Mouse (Mus musculus): ENCODE results near the gene Fgd3.

Gene Fgd3

DNA sequence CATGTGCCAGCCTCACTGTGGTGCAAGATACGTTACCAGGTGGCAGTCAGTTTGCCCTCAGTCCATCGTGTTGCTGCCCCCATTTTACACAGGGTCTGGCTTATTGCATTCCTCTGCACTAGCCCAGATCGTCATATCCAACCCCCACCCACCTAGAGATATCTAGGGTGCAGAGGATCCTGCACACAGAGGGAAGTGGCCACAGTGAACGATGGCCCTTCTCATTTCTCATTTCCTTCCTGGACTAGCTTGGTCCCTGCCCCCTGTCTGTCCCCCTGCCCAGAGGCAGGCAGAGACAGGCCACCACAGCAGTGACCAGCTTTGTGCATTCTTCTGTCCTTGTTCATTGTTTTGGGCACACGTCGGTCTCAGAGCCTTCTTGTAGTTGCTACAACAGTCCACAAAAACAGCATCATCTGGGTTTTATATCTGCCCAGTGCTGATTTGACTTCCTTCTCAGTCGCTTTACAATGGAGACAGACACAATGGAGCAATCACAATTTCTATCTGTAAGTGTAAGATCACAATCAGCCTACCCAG, 13.3 kb downstream of the Fgd3 start:
- no peak for DNase-seq (ENCODE audit: low spot score)

- DNase-seq (ENCODE audit: low spot score) = no peak
Observed at GRCm38 (mm10) chr13:49300771-49301170, 19.3 kb downstream of the Fgd3 start.

DNA sequence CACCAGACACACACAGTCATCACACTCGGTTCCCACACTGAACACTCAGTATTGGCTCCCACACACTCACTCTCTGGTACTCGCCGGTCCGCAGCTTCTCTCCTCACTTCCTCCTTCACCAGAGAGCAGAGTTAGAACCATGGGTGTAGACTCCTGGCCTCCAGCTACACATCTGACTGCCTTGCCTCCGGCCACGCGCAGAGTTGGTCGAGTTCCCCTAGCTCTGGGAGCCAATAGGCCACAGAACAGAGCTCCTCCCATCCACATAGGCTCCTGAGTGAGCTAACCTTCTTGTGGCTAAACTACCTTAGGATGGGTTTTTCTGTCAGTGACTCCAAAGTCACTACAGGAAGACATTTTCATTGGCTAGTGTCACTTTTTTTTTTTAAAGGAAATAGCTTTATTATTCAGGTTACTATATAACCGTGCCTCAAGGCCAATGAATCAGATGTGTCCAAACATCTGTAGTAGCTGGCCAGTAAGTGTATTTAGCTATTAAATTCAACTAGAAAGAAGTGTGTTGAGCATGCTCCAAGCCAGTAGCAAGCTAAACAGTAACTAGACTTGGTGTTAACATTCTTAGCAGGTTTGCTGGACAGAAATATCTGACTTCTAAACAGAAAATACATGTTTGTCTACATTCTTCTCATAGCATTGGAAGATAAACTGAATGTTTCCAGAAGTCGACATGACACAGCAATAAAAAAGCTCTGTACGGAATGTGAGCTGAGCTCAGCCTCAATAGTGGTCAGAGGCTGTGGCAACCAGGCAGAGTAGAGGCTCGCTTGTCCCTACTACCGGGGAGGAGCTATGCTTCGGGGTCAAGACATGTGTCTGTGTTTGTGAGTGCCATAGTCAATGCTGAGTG, 21.4 kb downstream of the Fgd3 start:
- DNase-seq (ENCODE audit: low spot score) = no peak

- DNase-seq (ENCODE audit: low spot score) = no peak
Observed at GRCm38 (mm10) chr13:49296270-49296669, 23.8 kb downstream of the Fgd3 start.

- no peak for DNase-seq (ENCODE audit: low spot score)
Observed at GRCm38 (mm10) chr13:49294108-49294507, 26.0 kb downstream of the Fgd3 start.

DNA sequence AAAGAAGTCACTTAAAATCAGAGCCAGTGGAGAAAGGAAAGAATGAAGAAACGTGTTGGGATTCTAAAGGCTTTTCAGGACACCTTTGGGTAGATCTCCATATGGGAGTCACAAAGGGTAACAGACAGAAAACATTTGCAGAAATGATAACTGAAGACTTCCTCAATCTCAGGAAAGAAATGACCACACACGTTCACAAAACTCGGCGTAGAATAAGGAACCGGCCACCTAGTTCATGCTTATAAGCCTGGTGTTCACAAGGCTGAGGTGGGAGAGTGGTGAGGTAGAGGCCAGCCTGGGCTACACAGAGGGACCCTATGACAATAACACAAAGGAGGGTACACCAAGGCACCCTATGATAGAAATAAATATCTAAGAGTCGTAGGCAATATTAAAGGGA, 28.2 kb downstream of the Fgd3 start:
- DNase-seq (ENCODE audit: low spot score) = no peak

DNA sequence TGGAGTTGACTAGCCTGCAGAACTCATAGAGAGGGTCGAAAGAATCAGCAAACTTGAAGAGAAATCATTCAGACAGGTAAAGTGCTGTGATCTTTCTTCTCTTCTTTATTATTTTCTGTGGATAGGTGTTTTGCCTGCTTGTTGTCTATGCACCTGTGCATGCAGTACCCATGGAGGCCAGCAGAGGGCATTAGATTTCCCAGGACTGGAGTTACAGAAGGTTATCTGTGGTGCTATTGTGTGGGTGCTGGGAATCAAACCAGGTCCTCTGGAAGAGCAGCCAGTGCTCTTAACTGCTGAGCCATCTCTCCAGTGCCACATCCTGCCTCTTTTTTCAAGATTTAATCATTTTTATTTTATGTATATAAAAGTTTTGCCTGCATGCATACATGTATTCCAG, 28.7 kb downstream of the Fgd3 start:
- DNase-seq (ENCODE audit: low spot score) = no peak

DNA sequence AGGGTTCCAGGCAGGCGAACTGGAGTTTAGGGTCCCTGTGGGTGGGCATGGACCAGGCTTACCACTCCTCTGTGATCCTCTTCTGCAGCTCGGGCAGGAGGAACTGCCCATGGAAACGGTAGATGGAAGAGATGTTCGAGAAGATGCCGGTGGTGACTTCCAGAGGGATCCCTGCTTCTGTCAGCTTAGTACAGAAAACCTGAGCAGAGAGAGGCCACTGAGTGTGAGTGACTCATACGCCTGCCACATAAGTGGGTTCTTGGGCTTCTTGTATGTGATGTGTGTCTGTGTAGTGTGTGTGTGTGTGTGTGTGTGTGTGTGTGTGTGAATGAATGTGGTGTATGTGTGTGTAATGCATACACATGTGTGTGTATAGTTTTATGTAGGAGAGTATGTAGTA, 32.9 kb downstream of the Fgd3 start:
- no peak for DNase-seq (ENCODE audit: low spot score)

DNA sequence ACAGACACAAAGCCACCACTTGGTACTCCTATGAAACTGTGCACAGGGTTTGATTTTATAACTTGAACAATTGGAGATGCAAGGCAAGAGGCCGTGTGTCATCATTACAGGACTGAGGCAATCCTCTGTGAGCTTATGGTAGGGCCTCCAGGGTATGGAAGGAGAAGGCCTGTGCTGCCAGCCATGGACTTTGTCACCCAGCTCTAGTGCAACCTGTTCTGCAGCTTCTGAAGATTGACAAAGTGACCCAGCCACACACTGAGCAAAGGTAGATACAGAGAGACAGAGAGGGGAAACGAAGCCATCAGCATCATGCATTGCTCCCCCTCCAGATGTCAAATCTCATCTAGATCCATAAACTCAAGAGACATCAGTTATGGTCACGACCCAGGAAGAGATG, 33.4 kb downstream of the Fgd3 start:
- no peak for DNase-seq (ENCODE audit: low spot score)

- no peak for DNase-seq (ENCODE audit: low spot score)
Observed at GRCm38 (mm10) chr13:49283686-49284085, 36.4 kb downstream of the Fgd3 start.

- DNase-seq (ENCODE audit: low spot score) = no peak
Observed at GRCm38 (mm10) chr13:49282168-49282567, 37.9 kb downstream of the Fgd3 start.

DNA sequence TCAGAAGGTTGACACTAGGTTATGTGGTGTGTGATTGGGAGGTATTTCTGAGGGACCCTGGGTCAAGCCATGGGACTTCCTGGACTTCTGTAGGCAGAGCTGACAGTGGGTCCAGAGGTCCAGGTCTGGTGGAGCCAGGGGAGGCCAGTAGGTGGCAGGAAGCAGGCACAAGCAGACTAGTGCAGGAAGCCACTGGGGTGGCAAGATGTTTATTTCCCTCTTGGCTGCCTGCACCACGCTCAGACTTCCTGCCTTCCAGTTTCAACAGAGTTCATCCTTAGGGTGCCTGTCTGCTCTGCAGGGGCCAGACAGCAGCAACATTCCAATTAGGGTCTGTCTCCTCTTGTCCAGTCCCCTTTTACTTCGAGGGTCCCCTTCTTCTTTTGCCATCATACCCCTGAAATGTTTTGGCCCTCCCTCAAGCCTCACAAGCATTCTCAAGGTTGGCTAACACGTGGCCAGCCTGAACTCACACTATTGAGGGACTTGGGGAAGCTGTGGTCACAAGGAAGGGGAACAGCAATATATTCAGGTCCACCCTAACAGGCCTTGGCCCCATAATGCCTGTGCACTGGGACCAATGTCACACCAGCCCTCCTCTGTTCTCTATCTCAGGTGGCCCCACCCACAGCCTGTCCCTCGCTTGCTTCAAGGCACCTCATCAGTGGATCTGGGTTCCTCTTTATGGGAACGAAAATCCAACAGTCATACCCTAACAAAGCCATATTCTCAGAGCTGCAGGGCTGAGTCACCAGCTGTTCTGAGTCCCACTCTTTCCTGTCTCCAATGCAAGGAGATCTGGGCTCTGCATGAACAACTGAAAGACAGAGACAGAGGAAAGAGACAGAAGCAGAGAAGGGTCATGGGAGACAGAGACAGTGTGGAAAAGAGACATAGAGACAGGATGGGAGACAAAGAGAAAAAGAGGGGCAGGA, 48.0 kb downstream of the Fgd3 start:
- no peak for DNase-seq (ENCODE audit: low spot score)

- DNase-seq (ENCODE audit: low spot score) = no peak
Observed at GRCm38 (mm10) chr13:49270500-49270899, 49.6 kb downstream of the Fgd3 start.

GRCm38 (mm10) chr13:49267645-49268044, 52.5 kb downstream of the Fgd3 start:
- DNase-seq (ENCODE audit: low spot score) = no peak

- no peak for DNase-seq (ENCODE audit: low spot score)
Observed at GRCm38 (mm10) chr13:49260036-49260722, 59.9 kb downstream of the Fgd3 start.

GRCm38 (mm10) chr13:49257819-49258313, 62.2 kb downstream of the Fgd3 start:
- DNase-seq (ENCODE audit: low spot score) = no peak

- no peak for DNase-seq (ENCODE audit: low spot score)
Observed at GRCm38 (mm10) chr13:49252746-49253145, 67.4 kb downstream of the Fgd3 start.

- no peak for DNase-seq (ENCODE audit: low spot score)
Observed at GRCm38 (mm10) chr13:49252113-49252512, 68.0 kb downstream of the Fgd3 start.

DNA sequence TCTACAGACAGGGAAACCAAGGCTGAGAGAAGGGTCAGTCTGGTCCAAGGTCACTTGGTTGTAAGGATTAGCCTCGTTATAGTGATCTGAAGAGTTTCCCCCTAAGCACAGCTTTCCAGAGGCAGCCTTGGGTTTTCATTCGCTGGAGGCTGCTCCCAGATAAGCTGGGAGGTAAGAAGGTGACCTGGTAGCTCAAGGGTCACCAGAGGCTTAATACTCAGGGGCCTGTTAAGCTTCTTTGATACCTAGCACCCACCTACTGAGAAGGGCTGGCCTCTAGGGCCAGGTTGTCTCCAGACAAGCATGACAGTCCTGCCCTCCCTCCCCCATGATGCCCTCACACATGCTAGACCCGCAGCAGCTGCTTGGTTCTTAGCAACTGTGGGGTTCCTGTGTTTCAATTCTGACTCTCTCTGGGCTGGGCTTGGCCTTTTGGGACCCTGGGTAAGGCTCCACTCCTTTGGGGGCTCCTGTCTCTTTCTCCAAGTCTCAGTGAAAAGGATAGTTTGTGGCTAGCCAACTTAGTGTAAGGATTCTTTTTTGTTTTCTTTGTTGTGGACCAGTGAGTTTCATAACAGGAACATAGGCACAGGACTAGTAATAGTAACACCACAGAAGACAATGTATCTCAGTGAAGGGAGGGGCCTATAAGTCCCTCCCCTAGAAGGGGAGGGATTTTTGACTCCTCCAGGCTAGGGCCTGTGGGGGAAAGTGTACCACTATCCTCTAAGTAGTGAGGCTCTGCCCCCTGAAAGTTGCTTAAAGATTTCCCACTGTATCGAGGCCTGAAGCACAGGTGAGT, 69.2 kb downstream of the Fgd3 start:
- DNase-seq (ENCODE audit: low spot score) = no peak

DNA sequence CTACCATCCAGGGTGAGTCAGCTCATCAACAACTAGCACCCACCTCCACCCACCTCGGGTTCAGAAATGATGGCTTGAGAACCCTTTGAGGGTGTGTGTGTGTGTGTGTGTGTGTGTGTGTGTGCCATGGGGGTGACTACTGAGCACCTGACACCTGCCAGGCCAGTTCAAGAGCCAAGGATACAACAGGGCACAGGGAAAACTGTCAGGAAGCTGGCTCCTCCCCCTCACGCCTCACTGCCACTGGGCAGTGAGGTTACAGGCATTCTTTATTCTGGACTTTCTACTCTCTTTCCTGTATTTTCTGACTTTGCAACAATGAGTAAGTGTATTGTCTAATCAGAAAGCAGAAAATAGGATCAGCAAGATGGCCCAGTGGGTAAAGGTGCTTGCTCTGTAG, 70.5 kb downstream of the Fgd3 start:
- no peak for DNase-seq (ENCODE audit: low spot score)

GRCm38 (mm10) chr13:49248923-49249322, 71.2 kb downstream of the Fgd3 start:
- no peak for DNase-seq (ENCODE audit: low spot score)
